Mouse (Mus musculus): Measurements from ENCODE around the gene Tesk1.

Tesk1 gene

GRCm38 (mm10) chr4:43490801-43491200, 49.1 kb downstream of the Tesk1 start:
- intact Hi-C loops (cut with DNase I) = no loop called here

GRCm38 (mm10) chr4:43492101-43492820, 50.5 kb downstream of the Tesk1 start:
- intact Hi-C loops (cut with DNase I) = no loop called here

- intact Hi-C loops (cut with DNase I) = no loop called here
Measured at GRCm38 (mm10) chr4:43492821-43493185, 51.1 kb downstream of the Tesk1 start, which contains the start of gene Ccdc107. TSS of gene Ccdc107 (plus strand) at chr4:43492900.

GRCm38 (mm10) chr4:43493186-43493845, 51.6 kb downstream of the Tesk1 start:
- intact Hi-C loops (cut with DNase I) = no loop called here

GRCm38 (mm10) chr4:43493846-43494240, 52.1 kb downstream of the Tesk1 start:
- intact Hi-C loops (cut with DNase I) = no loop called here

GRCm38 (mm10) chr4:43496587-43496986, 54.8 kb downstream of the Tesk1 start:
- intact Hi-C loops (cut with DNase I) = no loop called here

- intact Hi-C loops (cut with DNase I) = no loop called here
Measured at GRCm38 (mm10) chr4:43497405-43497804, 55.7 kb downstream of the Tesk1 start.
